Mouse (Mus musculus) cortical plate, adult 2 months (tissue): ENCODE data around the gene Mea1.

Experiments used
- CTCF ChIP-seq: fragments of 200-500 bp; IDR thresholded peaks from 2 replicates; pipeline ENCODE4 v1.5.1; 2011; ENCODE audit warnings: mild to moderate bottlenecking, control low read depth, low read length; ENCODE audit not compliant: insufficient read depth; ENCODE audit errors: extremely low read depth
- POLR2A ChIP-seq: fragments of 200-500 bp; IDR thresholded peaks from 2 replicates; pipeline ENCODE4 v1.6.1; 2011; ENCODE audit warnings: mild to moderate bottlenecking, low read length, control low read depth; ENCODE audit not compliant: insufficient read depth; ENCODE audit errors: extremely low read depth

GRCm38 (mm10) chr17:46678416-46678815 is at the start of gene Mea1:
- TF ChIP-seq CTCF = no peak
- TF ChIP-seq POLR2A = no peak
